Mouse (Mus musculus) lung, adult 2 months (tissue): ENCODE results near the gene Zap70. TPM values are rescaled to one million over a fixed set of nuclear protein-coding genes. Genes with fewer than 3 reads are reported as not detected.
"Not testable (repeated sequence)": the region's sequence is repeated elsewhere in the genome, so short reads cannot be mapped to it uniquely, and the experiment has no call there.

Experiments used
- DNase-seq: peaks from one replicate; pipeline ENCODE4 v3.0.0; 2022
- H3K4me1 ChIP-seq: fragments of 200-500 bp; 2 replicates; pipeline ENCODE4 v1.6.1; 2011; ENCODE audit warnings: low read length; ENCODE audit not compliant: control insufficient read depth, insufficient read depth
- H3K4me3 ChIP-seq: fragments of 200-500 bp; replicated peaks from 2 replicates; pipeline ENCODE3; 2011; ENCODE audit warnings: low read depth, mild to moderate bottlenecking, control low read depth, low read length; ENCODE audit errors: extremely low read depth
- CTCF ChIP-seq: fragments of 200-500 bp; IDR thresholded peaks from 2 replicates; pipeline ENCODE4 v1.5.1; 2011; ENCODE audit warnings: mild to moderate bottlenecking, low read length, control low read depth; ENCODE audit not compliant: insufficient read depth
- POLR2A ChIP-seq: fragments of 200-500 bp; IDR thresholded peaks from 2 replicates; pipeline ENCODE4 v1.6.1; 2011; ENCODE audit warnings: low read depth, mild to moderate bottlenecking, control low read depth, low read length, borderline replicate concordance; ENCODE audit errors: extremely low read depth
- WGBS: fragments of 180-500 bp; shearing (Covaris S2); methylation state at CpG from one replicate; pipeline ENCODE4 v1.1.7; 2018; 5-methylcytosine and 5-hydroxymethylcytosine counted together
- polyA plus RNA-seq: library from polyadenylated mRNA; depleted of rRNA; stranded (reverse); fragments of >200 nt; gene quantifications from 2 replicates; pipeline ENCODE4 v1.2.3, GENCODE M21; 2012; rRNA removed

The Zap70 gene
- polyA plus RNA-seq, 1 experiment = 10.9 TPM

DNA sequence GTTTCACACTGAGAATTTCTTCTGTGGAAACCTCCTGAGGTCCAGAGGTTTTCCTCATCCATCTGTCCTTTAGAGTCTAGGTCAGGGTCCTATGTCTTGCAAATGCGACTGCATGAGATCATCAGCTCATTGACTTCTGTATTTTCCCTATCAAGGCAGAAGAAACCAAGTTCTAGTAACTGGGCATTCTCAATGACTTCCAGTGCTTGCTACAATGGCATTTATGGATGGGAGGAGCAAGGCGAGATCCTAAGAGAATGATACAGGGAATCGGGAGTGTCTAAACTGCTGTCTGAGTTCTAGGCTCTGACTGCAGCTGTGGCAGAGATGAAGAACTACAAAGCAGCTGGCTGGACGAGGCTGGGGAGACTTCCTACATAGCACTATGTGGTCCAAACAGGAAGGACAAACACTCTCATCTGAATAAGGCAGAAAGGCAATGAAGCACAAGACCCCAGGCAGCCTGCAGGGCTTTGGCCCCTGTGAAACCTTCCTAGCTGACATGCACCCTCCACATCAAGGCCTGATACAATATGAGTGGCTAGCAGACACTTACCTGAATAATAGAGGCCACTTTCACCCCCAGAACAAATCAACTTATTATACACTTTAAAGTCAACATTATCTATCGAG lies 52.8 kb downstream of the Zap70 start:
- no peak overlapping the region for H3K4me3 ChIP-seq
- no peak for DNase-seq
- no peaks in the 10 kb centered on the region for H3K4me1 ChIP-seq
- no peak for TF ChIP-seq CTCF
- TF ChIP-seq POLR2A = no peak
- WGBS = 73% methylated on average over 5 of the region's 5 CpGs

DNA sequence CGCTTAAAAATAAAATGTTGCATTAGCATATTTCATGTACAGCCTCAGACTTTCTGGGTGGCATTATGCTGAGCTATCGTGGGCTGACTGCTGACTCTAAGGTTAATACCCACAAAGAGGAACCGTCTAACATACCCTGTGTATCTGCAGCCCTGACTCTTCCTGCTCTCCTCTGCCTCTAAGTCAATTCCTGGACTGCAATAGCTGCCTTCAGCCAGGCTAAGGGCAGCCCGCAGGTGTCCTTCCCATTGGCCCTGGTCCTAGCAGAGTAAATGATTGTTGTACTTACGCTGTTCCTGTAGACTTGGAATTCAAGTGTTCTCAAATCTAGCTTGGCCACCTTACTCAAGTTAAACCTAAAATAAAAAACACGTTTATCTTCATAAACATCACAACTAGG lies 53.6 kb downstream of the Zap70 start:
- DNase-seq = no peak
- no peak overlapping the region for H3K4me3 ChIP-seq
- TF ChIP-seq CTCF (no peak), POLR2A (no peak)
- no peaks in the 10 kb centered on the region for H3K4me1 ChIP-seq
- WGBS = 78% methylated on average over 6 of the region's 6 CpGs

DNA sequence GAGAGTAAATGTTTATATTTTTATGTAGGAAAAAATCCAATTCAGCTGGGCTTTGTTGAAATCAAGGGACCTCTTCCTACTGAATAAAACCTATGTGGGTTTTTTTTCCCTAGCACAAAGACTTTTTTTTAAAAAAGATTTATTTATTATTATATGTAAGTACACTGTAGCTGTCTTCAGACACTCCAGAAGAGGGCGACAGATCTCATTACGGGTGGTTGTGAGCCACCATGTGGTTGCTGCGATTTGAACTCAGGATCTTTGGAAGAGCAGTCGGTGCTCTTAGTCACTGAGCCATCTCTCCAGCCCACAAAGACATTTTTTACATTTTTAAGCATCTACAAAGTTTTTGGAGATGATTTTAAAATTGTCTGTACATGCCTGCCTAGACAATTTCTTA lies 60.3 kb downstream of the Zap70 start:
- DNase-seq, H3K4me3 ChIP-seq, H3K4me1 ChIP-seq: not testable (repeated sequence)
- WGBS = 94% methylated on average over 4 of the region's 4 CpGs

GRCm38 (mm10) chr1:36824356-36824755 lies 62.8 kb downstream of the Zap70 start:
- Histone ChIP-seq H3K4me3 (no peak overlapping the region), H3K4me1 (no peaks in the 10 kb centered on the region)
- no peak for DNase-seq
- 91% methylated on average over 5 of the region's 5 CpGs for WGBS
- TF ChIP-seq POLR2A (no peak), CTCF (no peak)

- Histone ChIP-seq H3K4me1 (no peaks in the 10 kb centered on the region), H3K4me3 (no peak overlapping the region)
- no peak for TF ChIP-seq POLR2A
- TF ChIP-seq CTCF = no peak
- 70% methylated on average over 14 of the region's 14 CpGs for WGBS
- no peak for DNase-seq
Measured at GRCm38 (mm10) chr1:36830913-36831866, 69.6 kb downstream of the Zap70 start.

Other genes starting within 250 kb of the Zap70 start
- 36.6 and 37.0 TPM in 2 replicates for gene Cnnm3, start 249.9 kb upstream of the Zap70 start, polyA plus RNA-seq
- gene Ankrd23, start 224.9 kb upstream of the Zap70 start, polyA plus RNA-seq = 13.7 and 36.2 TPM in 2 replicates
- gene Gm42417, start 222.4 kb upstream of the Zap70 start, polyA plus RNA-seq = not detected in 2 replicates
- 22.1 and 22.8 TPM in 2 replicates for gene Ankrd39, start 214.4 kb upstream of the Zap70 start, polyA plus RNA-seq
- 23.0 and 23.7 TPM in 2 replicates for gene Sema4c, start 203.4 kb upstream of the Zap70 start, polyA plus RNA-seq
- 11.2 and 13.9 TPM in 2 replicates for gene Fam178b, start 78.6 kb upstream of the Zap70 start, polyA plus RNA-seq
- gene Cox5b, start 70.3 kb upstream of the Zap70 start, polyA plus RNA-seq = 249 and 279 TPM in 2 replicates
- not detected in 2 replicates for gene 4933424G06Rik, start 51.6 kb upstream of the Zap70 start, polyA plus RNA-seq
- 107 and 111 TPM in 2 replicates for gene Actr1b, start 47.4 kb upstream of the Zap70 start, polyA plus RNA-seq
- 18.0 and 20.5 TPM in 2 replicates for gene Tmem131, start 181.9 kb downstream of the Zap70 start, polyA plus RNA-seq